Mouse (Mus musculus) limb, embryonic 14.5 days (tissue): ENCODE results near the gene Ralgapa2. TPM values are rescaled to one million over a fixed set of nuclear protein-coding genes. Genes with fewer than 3 reads are reported as not detected.

Source experiments
- ATAC-seq: fragments of 200-750 bp; cut with Nextera tagmentation; 2 replicates; pipeline ENCODE4 v1.8.0; 2017; ENCODE audit warnings: low read depth, moderate number of reproducible peaks, moderate TSS enrichment; ENCODE audit not compliant: low FRiP score
- DNase-seq: peaks from one replicate; pipeline ENCODE4 v3.0.0-alpha.2; 2015; ENCODE audit warnings: low spot score
- H3K27ac ChIP-seq: fragments of 300-500 bp; sonication (generic); replicated peaks from 2 replicates; pipeline ENCODE4 v1.5.1; 2014; ENCODE audit warnings: low read depth, mild to moderate bottlenecking, low read length, moderate library complexity, mixed read lengths
- H3K27me3 ChIP-seq: fragments of 300-500 bp; sonication (generic); 2 replicates; pipeline ENCODE4 v1.6.1; 2014; ENCODE audit warnings: low read length, mixed read lengths; ENCODE audit not compliant: control insufficient read depth, insufficient read depth
- H3K36me3 ChIP-seq: fragments of 300-500 bp; sonication (generic); 2 replicates; pipeline ENCODE4 v1.6.1; 2014; ENCODE audit warnings: mild to moderate bottlenecking, low read length, moderate library complexity, mixed read lengths; ENCODE audit not compliant: control insufficient read depth, insufficient read depth
- H3K4me1 ChIP-seq: fragments of 300-500 bp; sonication (generic); 2 replicates; pipeline ENCODE4 v1.6.1; 2014; ENCODE audit warnings: antibody characterized with exemption, low read length, mixed read lengths; ENCODE audit not compliant: control insufficient read depth, insufficient read depth
- H3K4me2 ChIP-seq: fragments of 300-500 bp; sonication (generic); replicated peaks from 2 replicates; pipeline ENCODE4 v1.6.1; 2014; ENCODE audit warnings: low read depth, mild to moderate bottlenecking, low read length, moderate library complexity; ENCODE audit not compliant: severe bottlenecking
- H3K4me3 ChIP-seq: fragments of 300-500 bp; sonication (generic); replicated peaks from 2 replicates; pipeline ENCODE4 v1.5.1; 2014; ENCODE audit warnings: low read length
- H3K9ac ChIP-seq: fragments of 300-500 bp; sonication (generic); 2 replicates; pipeline ENCODE4 v1.6.1; 2014; ENCODE audit warnings: mild to moderate bottlenecking, low read depth, low read length, moderate library complexity; ENCODE audit not compliant: severe bottlenecking
- H3K9me3 ChIP-seq: fragments of 300-500 bp; sonication (generic); 2 replicates; pipeline ENCODE4 v1.6.1; 2016; ENCODE audit warnings: low read length; ENCODE audit not compliant: control insufficient read depth
- POLR2A ChIP-seq: fragments of 200-500 bp; IDR thresholded peaks from 2 replicates; pipeline ENCODE4 v1.8.0; 2012; ENCODE audit warnings: inconsistent platforms, mild to moderate bottlenecking, moderate library complexity, borderline replicate concordance; ENCODE audit not compliant: insufficient read depth, insufficient read length; ENCODE audit errors: extremely low read depth
- WGBS: fragments of 180-500 bp; shearing (Covaris S2); extraction: QIAGEN DNeasy Blood & Tissue Kit; methylation state at CpG from one replicate; pipeline ENCODE4 v1.1.7; 2014; 5-methylcytosine and 5-hydroxymethylcytosine counted together
- polyA plus RNA-seq, 2 experiments: library from polyadenylated mRNA; depleted of rRNA in 1 of 2; stranded (reverse) in 1 of 2; unstranded in 1 of 2; fragments of >200 nt; fragmentation: Nextera tagmentation in 1 of 2; extraction: Ambion mirVana in 1 of 2; gene quantifications; 2 replicates each; pipeline versions ENCODE4 v1.2.1 to v1.2.3; 2012 to 2014

Ralgapa2 gene
- polyA plus RNA-seq (2012; rRNA removed) = 4.0 and 4.1 TPM in 2 replicates
- 4.1 and 6.1 TPM in 2 replicates for polyA plus RNA-seq (2014; fragmentation: Nextera tagmentation; extraction: Ambion mirVana)

- Histone ChIP-seq H3K36me3 (no peaks in the 10 kb centered on the region), H3K9me3 (no peaks in the 10 kb centered on the region), H3K4me2 (peak within 1 kb of the TSS; percentile 84), H3K4me1 (no peaks in the 10 kb centered on the region), H3K9ac (peak within 1 kb of the TSS; percentile 82), H3K27ac (no peak within 1 kb of the TSS), H3K27me3 (no peaks in the 10 kb centered on the region), H3K4me3 (peak within 1 kb of the TSS; percentile 83)
- TF ChIP-seq POLR2A = peak; percentile 35; the same call in 1 of the 2 replicates
- DNase-seq (peak; percentile 99), ATAC-seq (peak; percentile 100)
- WGBS = under 1% methylated on average over 29 of the region's 57 CpGs
Observed at GRCm38 (mm10) chr2:146511911-146512580, at the start of gene Ralgapa2. Gene Ralgapa2 (minus strand): TSS chr2:146512344.

DNA sequence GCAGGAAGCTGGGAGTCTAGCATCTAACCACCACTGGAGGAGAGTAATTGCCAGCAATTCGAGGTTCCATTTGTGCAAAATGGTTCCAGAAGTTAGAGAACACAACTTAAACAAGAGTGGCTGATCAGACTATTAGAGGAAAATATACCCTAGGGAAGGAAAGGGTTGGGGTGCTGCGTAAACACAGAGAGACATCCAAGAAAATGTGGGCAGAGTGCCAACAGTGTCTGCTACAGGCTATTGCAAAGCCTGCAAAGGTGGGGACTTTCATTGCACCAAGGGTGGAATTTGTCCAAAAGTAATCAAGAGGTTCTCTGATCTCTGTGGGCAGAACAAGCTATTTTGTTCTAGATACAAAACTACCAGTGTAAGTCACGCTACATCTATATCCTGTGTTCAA, 49.4 kb upstream of the Ralgapa2 start:
- Histone ChIP-seq H3K27ac (0 out of 2 replicates have a peak overlapping the region, but pooled peaks have one; percentile 26), H3K4me1 (peaks cover 14% of the 10 kb centered on the region; the same call in 1 of the 2 replicates), H3K9me3 (no peaks in the 10 kb centered on the region), H3K36me3 (no peaks in the 10 kb centered on the region), H3K9ac (no peak overlapping the region), H3K27me3 (no peaks in the 10 kb centered on the region), H3K4me3 (no peak overlapping the region), H3K4me2 (no peak overlapping the region)
- ATAC-seq (no peak), DNase-seq (no peak)
- TF ChIP-seq POLR2A = no peak
- 33% methylated on average over 3 of the region's 3 CpGs for WGBS

- DNase-seq (no peak), ATAC-seq (no peak)
- WGBS = 33% methylated on average over 4 of the region's 4 CpGs
Observed at GRCm38 (mm10) chr2:146560633-146561043, 48.5 kb upstream of the Ralgapa2 start.

DNA sequence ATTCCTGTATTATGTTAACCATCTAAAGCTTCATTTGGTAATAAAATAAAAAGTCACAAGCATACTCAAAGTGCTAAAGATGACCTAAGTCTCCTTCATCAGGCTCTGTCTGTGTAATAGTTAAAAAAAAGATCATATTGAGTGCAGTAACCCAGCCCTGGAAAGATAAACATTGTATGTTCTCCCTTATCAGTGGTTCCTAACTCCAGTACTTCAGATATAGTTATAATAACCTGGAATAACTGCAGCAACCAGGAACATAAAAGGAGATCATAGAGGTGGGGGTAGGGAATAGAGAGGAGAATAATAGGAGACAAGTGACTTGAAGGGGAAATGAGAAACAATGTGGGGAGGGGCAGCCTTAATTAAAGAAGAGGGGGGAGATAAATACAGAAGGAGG, 44.0 kb upstream of the Ralgapa2 start:
- TF ChIP-seq POLR2A = no peak
- H3K9me3 ChIP-seq = no peaks in the 10 kb centered on the region
- no peak for DNase-seq
- no peak overlapping the region for H3K9ac ChIP-seq
- no peak overlapping the region for H3K27ac ChIP-seq
- no peak overlapping the region for H3K4me3 ChIP-seq
- no peaks in the 10 kb centered on the region for H3K36me3 ChIP-seq
- no peak for ATAC-seq
- no peaks in the 10 kb centered on the region for H3K27me3 ChIP-seq
- H3K4me2 ChIP-seq = no peak overlapping the region
- H3K4me1 ChIP-seq = peaks cover 9% of the 10 kb centered on the region; the same call in 1 of the 2 replicates

More at GRCm38 (mm10) chr2:146560633-146561043, 48.5 kb upstream of the Ralgapa2 start:
- no peak overlapping the region for H3K9ac ChIP-seq
- no peak overlapping the region for H3K27ac ChIP-seq
- no peaks in the 10 kb centered on the region for H3K36me3 ChIP-seq
- H3K4me1 ChIP-seq = peaks cover 14% of the 10 kb centered on the region; the same call in 1 of the 2 replicates
- TF ChIP-seq POLR2A = no peak
- no peak overlapping the region for H3K4me3 ChIP-seq
- no peaks in the 10 kb centered on the region for H3K27me3 ChIP-seq
- no peaks in the 10 kb centered on the region for H3K9me3 ChIP-seq
- H3K4me2 ChIP-seq = no peak overlapping the region

GRCm38 (mm10) chr2:146555351-146555750, 43.2 kb upstream of the Ralgapa2 start:
- H3K4me1 ChIP-seq = 0 out of 2 replicates have a peak, but pooled peaks cover 1% of the 10 kb centered on the region
- no peak overlapping the region for H3K4me3 ChIP-seq
- 72% methylated on average over 5 of the region's 5 CpGs for WGBS
- no peak overlapping the region for H3K9ac ChIP-seq
- H3K27me3 ChIP-seq = no peaks in the 10 kb centered on the region
- H3K9me3 ChIP-seq = no peaks in the 10 kb centered on the region
- no peak overlapping the region for H3K27ac ChIP-seq
- no peaks in the 10 kb centered on the region for H3K36me3 ChIP-seq
- ATAC-seq = no peak
- TF ChIP-seq POLR2A = no peak
- no peak for DNase-seq
- H3K4me2 ChIP-seq = no peak overlapping the region

DNA sequence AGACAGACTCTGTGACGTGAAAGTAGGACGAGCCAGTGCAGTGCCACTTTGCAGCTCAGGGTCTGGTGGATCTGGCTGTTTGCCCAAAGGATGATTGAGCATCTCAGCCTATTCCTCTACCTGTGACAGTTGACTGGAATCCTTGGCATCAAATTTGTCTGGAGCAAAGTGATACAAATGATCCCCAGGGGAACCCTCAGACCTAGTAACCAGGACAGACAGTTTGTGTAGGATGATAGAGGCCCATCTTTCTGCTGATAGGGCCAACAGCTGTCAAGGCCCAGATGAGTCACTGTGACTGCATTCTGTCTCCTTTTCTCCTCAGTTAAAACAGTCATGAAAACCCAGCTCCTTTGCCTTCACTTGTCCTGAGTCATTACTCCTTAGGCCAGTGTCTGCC, 41.6 kb upstream of the Ralgapa2 start:
- TF ChIP-seq POLR2A = no peak
- DNase-seq (no peak), ATAC-seq (no peak)
- H3K27ac ChIP-seq = no peak overlapping the region
- H3K9ac ChIP-seq = no peak overlapping the region
- peaks cover 7% of the 10 kb centered on the region for H3K4me1 ChIP-seq
- H3K27me3 ChIP-seq = no peaks in the 10 kb centered on the region
- no peaks in the 10 kb centered on the region for H3K36me3 ChIP-seq
- H3K9me3 ChIP-seq = no peaks in the 10 kb centered on the region
- H3K4me2 ChIP-seq = no peak overlapping the region
- WGBS = 47% methylated on average over 2 of the region's 2 CpGs
- H3K4me3 ChIP-seq = no peak overlapping the region
